Mouse (Mus musculus) left cerebral cortex, adult 2 months (tissue): ENCODE measurements around the gene Uhrf1bp1. TPM values are rescaled to one million over a fixed set of nuclear protein-coding genes. Genes with fewer than 3 reads are reported as not detected.
"Not testable (repeated sequence)": the region's sequence is repeated elsewhere in the genome, so short reads cannot be mapped to it uniquely, and the experiment has no call there.

Experiments used
- DNase-seq, 2 experiments: peaks; one replicate each; pipeline ENCODE4 v3.0.0; 2021 to 2022; ENCODE audit warnings: low spot score in 2 of 2, mixed read lengths in 1 of 2; ENCODE audit errors: extremely low spot score in 1 of 2
- H3K27ac ChIP-seq: fragments of 200-600 bp; 2 replicates; pipeline ENCODE4 v1.8.1; 2022
- H3K4me3 ChIP-seq: fragments of 200-600 bp; 2 replicates; pipeline ENCODE4 v1.8.1; 2022
- CTCF ChIP-seq: fragments of 200-600 bp; IDR thresholded peaks from 2 replicates; pipeline ENCODE4 v1.8.1; 2022; ENCODE audit warnings: antibody characterized with exemption, mild to moderate bottlenecking, moderate library complexity
- intact Hi-C: fragments of 180-260 bp; cut with DNase I; formaldehyde crosslinking; loops from one replicate; pipeline ENCODE4 v1.15.1; 2025
- total RNA-seq, 2 experiments: library from RNA; stranded (reverse); gene quantifications; 2 replicates each; pipeline ENCODE4 v1.2.3; 2021

Uhrf1bp1 gene
- total RNA-seq, 2 experiments from 2014 or later, result 20.3 to 20.8 TPM

GRCm38 (mm10) chr17:27823142-27823905 lies 32.9 kb upstream of the Uhrf1bp1 start:
- H3K4me3 ChIP-seq, result no peak overlapping the region
- no peak overlapping the region for H3K27ac ChIP-seq
- intact Hi-C loops, result no loop called here
- DNase-seq, result no peak
- TF ChIP-seq CTCF, result no peak

DNA sequence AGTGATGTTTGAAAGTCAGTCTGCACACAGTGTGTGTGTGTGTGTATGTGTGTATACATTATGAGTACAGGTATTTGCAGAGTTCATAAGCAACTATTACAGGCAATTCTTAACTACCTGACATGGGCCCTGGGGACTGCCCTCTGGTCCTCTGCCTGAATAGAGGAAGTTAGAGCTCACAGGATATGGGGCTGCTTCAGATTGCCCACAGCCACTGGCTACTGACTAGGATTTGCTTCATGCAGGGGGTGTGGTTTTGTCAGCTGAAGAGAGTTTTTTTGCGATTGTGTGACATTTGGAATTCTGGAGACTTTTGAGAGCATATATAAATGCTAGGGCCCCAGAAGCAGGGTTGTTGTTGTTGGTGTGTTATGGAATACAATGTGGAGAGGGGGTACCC lies 31.3 kb upstream of the Uhrf1bp1 start:
- intact Hi-C loops, result no loop called here

DNA sequence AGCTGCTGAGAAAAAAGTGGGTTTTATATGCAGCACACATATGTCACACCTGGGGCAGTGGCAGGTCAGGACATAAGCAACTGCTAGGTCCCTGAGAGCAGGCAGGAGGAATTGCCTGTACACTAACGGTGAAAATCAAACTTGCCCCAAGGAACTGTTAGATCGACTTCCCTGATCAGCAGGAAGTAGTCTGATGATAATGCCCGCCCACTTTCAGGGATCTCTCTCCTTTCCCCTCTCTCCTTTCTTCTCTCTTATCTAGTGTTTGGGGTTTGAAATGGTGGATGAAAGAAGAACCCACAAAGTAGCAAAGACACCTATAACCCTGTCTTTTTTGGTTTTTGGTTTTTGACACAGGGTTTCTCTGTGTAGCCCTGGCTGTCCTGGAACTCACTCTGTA lies 30.7 kb upstream of the Uhrf1bp1 start:
- Histone ChIP-seq H3K4me3 (no peak overlapping the region), H3K27ac (no peak overlapping the region)
- no peak for DNase-seq
- no peak for TF ChIP-seq CTCF
- intact Hi-C loops, result no loop called here

More for the DNA sequence above, 31.3 kb upstream of the Uhrf1bp1 start:
- DNase-seq, result no peak
- no peak for TF ChIP-seq CTCF
- Histone ChIP-seq H3K27ac (no peak overlapping the region), H3K4me3 (no peak overlapping the region)

- DNase-seq, result peak in 1 of 2 experiments; percentile 14
- intact Hi-C loops, result no loop called here
- H3K4me3 ChIP-seq, result peak overlapping the region; percentile 25
These were observed 30.0 kb upstream of the Uhrf1bp1 start for GRCm38 (mm10) chr17:27825984-27826905.

GRCm38 (mm10) chr17:27826908-27827383 lies 29.3 kb upstream of the Uhrf1bp1 start:
- no peak overlapping the region for H3K4me3 ChIP-seq
- intact Hi-C loops, result no loop called here
- no peak overlapping the region for H3K27ac ChIP-seq

More at GRCm38 (mm10) chr17:27825984-27826905, 30.0 kb upstream of the Uhrf1bp1 start:
- TF ChIP-seq CTCF, result no peak
- no peak overlapping the region for H3K27ac ChIP-seq

DNA sequence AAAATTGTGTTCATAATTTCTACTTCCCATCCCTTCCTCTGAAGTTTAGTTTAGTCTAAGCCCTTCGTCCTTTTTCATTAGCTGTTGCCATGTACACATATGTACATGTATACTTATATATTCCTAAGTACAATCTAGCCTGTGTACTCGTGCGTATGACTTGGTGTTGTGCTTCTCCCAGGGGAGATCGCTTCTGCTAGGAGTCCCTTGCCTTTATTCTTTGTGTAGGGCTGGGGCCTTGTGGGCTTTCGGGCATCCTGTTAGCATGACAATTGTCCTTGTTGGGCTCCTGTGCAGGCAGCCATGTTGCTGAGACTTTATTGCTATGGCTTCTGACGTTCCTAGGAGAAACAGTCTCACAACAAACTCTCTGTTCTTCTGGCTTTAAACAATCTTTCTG lies 28.7 kb upstream of the Uhrf1bp1 start:
- H3K27ac ChIP-seq, result no peak overlapping the region
- no peak for TF ChIP-seq CTCF
- intact Hi-C loops, result no loop called here
- no peak overlapping the region for H3K4me3 ChIP-seq
- DNase-seq, result no peak

More at GRCm38 (mm10) chr17:27826908-27827383, 29.3 kb upstream of the Uhrf1bp1 start:
- DNase-seq, result no peak
- TF ChIP-seq CTCF, result no peak

- intact Hi-C loops, result loop anchor here (10.0 kb wide), 1 partner anchor 176 kb away; the partner anchor contains the start of gene Pacsin1
- Histone ChIP-seq H3K4me3 (no peak overlapping the region), H3K27ac (no peak overlapping the region)
- peak; percentile 33 for TF ChIP-seq CTCF
- no peak for DNase-seq
These were observed 25.8 kb upstream of the Uhrf1bp1 start for GRCm38 (mm10) chr17:27830411-27830810.

DNA sequence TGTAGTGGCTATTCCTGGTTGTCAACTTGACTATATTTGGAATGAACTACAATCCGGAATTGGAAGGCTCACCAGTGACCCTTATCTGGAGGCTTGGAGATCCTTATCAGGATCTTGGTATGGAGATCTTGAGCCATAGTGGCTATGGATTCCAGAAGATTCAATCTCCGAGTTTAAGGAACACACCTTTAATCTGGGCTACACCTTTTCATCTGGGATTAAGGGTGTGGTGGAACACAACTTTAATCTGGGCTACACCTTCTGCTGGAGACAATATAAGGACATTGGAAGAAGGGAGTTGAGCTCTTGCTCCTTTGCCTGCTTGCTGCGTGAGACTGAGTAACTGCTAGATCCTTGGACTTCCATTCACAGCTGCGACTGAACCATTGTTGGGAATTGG lies 18.4 kb upstream of the Uhrf1bp1 start, which contains the start of gene Snrpc:
Gene Snrpc, plus strand, starts transcription at position 301 of the 400 bp plus-strand sequence.
- DNase-seq, H3K27ac ChIP-seq, H3K4me3 ChIP-seq: not testable (repeated sequence)
- intact Hi-C loops, result loop anchor here (5.0 to 10.0 kb wide), 2 partner anchors 183 to 706 kb away; partner anchors contain the start of genes Pacsin1 and Uqcc2

DNA sequence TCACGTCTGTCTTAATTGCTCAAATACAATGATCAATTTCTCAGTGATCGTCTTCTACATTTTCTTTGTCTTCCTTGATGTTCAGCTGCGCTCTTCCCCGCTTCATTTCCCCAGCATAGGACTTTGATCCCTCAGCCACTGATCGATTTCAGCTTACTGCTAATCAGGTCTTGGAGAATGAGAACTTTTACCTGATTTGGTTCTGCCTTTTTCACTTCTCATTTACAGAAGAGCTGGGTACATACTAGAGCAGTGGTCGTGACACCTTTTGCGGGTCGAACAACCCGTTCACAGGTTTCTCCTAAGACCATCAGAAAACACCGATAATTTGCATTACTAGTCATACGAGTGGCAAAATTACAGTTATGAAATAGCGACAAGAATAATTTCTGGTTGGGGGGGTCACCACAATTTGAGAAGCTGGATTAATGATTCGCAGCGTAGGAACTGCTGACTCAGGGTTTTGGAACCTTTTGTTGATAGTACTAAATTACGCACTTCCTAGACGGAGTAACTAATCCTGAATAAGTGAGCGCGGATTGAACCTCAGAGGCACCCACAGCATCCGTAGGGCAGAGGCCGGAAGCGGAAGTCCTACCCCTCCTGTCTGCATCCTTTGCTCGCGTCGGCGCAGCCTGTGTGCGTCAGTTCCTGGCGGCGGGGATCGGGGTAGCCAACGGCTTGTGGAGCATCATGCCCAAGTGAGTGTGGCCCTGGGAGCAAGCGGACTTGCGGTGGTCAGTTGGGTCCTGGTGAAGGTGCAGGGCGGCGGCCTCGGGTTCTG lies 16.6 kb upstream of the Uhrf1bp1 start:
- peak overlapping the region; percentile 89 for H3K27ac ChIP-seq
- intact Hi-C loops, result loop anchor here (1.0 to 10.0 kb wide), 4 partner anchors 19 to 707 kb away; partner anchors contain the start of genes Anks1, D17Wsu92e, Pacsin1 and Taf11
- no peak; the same call in 1 of the 2 replicates for TF ChIP-seq CTCF
- DNase-seq, result peak; percentile 96 to 97
- H3K4me3 ChIP-seq, result peak overlapping the region; percentile 88

DNA sequence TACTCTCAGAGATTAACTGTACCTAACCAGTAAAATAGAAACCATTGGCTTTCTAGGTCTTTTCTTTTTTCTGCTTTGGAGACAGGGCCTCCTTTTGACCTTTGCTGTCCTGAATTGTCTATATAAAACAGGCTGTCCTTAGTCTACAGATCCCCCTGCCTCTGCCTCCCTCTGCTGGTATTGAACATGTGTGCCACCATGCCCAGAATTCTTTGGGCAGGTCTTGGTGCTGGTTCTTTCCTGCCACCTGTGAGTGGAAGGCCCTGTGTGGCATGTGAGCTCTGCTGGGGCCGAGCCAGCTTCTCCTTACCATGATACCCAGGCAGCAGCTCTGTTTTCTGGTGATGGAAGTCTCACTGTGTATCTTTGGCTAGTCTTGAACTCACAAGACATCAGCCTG lies 7.9 kb upstream of the Uhrf1bp1 start:
- H3K27ac ChIP-seq, result no peak overlapping the region
- intact Hi-C loops, result no loop called here
- TF ChIP-seq CTCF, result no peak; the same call in 1 of the 2 replicates

GRCm38 (mm10) chr17:27851076-27851475 lies 5.2 kb upstream of the Uhrf1bp1 start:
- Histone ChIP-seq H3K4me3 (no peak overlapping the region), H3K27ac (no peak overlapping the region)
- no peak for DNase-seq
- intact Hi-C loops, result no loop called here
- no peak for TF ChIP-seq CTCF

More for the DNA sequence above, 7.9 kb upstream of the Uhrf1bp1 start:
- no peak overlapping the region for H3K4me3 ChIP-seq
- DNase-seq, result no peak
